Mouse (Mus musculus) lung, adult 2 months (tissue): ENCODE data around the gene Tgoln1.

ENCODE experiments used
- CTCF ChIP-seq: fragments of 200-500 bp; IDR thresholded peaks from 2 replicates; pipeline ENCODE4 v1.5.1; 2011; ENCODE audit warnings: mild to moderate bottlenecking, low read length, control low read depth; ENCODE audit not compliant: insufficient read depth
- POLR2A ChIP-seq: fragments of 200-500 bp; IDR thresholded peaks from 2 replicates; pipeline ENCODE4 v1.6.1; 2011; ENCODE audit warnings: low read depth, mild to moderate bottlenecking, control low read depth, low read length, borderline replicate concordance; ENCODE audit errors: extremely low read depth

DNA sequence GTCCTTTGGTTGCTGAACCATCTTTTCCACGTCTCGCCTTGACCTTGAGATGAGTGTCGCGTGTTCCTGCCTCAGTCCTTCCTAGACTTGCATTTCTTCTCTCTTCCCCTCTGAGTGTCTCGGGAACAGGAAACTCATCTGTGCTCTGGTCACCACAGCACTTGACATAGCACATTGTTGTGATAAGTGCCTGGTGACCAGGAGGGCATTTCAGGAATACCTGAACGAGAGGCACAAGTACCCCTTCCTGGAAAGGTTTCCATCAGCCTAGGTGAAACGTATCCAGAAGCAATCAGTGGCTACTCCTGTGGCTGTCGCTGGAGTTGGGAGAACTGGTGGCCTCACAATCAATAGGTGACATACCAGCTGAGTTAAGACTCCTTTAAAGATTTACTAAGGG is 47.5 kb upstream of the Tgoln1 start:
- TF ChIP-seq CTCF (no peak), POLR2A (no peak)
